Mouse (Mus musculus) ES-E14 (cell line): ENCODE measurements around the gene Crocc.

Source experiments
- CHD2 ChIP-seq: IDR thresholded peaks from 2 replicates; pipeline ENCODE4 v1.6.1; 2014; ENCODE audit warnings: mild to moderate bottlenecking, low read depth, low read length, inconsistent platforms
- HCFC1 ChIP-seq: IDR thresholded peaks from 2 replicates; pipeline ENCODE4 v1.6.1; 2012; ENCODE audit warnings: low read length, inconsistent platforms, borderline replicate concordance; ENCODE audit not compliant: insufficient read depth
- MAFK ChIP-seq: IDR thresholded peaks from 2 replicates; pipeline ENCODE4 v1.6.1; 2014; ENCODE audit warnings: mild to moderate bottlenecking, low read depth, low read length, inconsistent platforms; ENCODE audit not compliant: insufficient read depth
- ZC3H11A ChIP-seq: IDR thresholded peaks from 2 replicates; pipeline ENCODE4 v1.6.1; 2012; ENCODE audit warnings: low read depth, mild to moderate bottlenecking, inconsistent platforms, low read length, borderline replicate concordance
- ZNF384 ChIP-seq: IDR thresholded peaks from 2 replicates; pipeline ENCODE4 v1.6.1; 2012; ENCODE audit warnings: low read depth, low read length, inconsistent platforms

DNA sequence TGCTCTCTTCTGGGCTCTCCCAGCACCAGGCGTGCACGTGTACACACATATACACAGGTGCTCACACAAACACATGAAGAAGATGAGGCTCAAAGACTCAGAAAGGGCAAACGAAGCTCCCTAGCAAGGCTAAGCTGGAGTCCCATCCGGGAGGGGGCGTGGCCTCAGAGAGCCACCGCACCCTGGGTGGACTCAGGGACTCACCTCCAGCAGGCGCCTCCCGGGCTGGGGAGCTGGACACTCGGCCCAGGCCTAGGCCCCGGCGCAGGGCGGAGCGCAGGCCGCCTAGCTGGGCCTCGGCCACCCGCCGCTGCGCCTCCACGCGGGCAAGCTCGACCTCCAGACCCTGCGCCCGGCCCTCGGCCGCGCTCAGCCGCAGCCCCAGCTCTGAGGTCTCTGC, 35.4 kb downstream of the Crocc start:
- TF ChIP-seq HCFC1 (no peak), CHD2 (no peak), ZC3H11A (no peak), MAFK (no peak), ZNF384 (no peak)
